Mouse (Mus musculus): ENCODE results near the gene Grin1.

GRCm38 (mm10) chr2:25264286-25264660, 54.7 kb downstream of the Grin1 start:
- TF ChIP-seq CTCF (IDR thresholded peaks at IDR 0.05; ENCODE audit: borderline replicate concordance, insufficient read depth, low read depth, low read length) (no peak), POLR2A (IDR thresholded peaks at IDR 0.05; ENCODE audit: borderline replicate concordance, insufficient read depth, low read length) (no peak)
